Mouse (Mus musculus) ovary, postnatal 36 days (tissue): ENCODE measurements at regions not wholly inside any gene's neighbourhood (a gene's known extent, or its start where the extent isn't known, plus 50 kb on each side); places are given as distances from the start of the nearest gene placed in this dataset.

Experiments
- DNase-seq: peaks from one replicate; pipeline ENCODE4 v3.0.0; 2022; ENCODE audit warnings: low spot score, mixed read lengths

DNA sequence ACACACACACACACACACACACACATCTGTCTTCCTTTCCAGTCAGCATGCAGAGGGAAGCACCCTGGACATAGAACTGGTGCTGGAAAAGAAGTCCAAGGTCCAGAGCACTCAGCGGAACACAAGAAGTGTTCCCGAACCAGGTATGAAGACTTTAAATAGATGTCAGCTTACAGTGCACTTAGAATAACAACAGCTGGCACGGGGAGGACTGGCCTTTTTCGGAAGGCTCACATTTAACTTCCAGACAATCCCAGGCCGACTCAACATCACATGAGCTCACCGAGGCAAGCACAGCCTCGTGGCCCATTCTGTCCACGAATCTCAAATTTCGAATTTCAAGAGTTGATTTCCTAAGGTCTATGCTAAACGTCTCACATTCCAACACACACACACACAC lies 70.9 kb upstream of the Slc25a33 start:
- DNase-seq: no peak

DNA sequence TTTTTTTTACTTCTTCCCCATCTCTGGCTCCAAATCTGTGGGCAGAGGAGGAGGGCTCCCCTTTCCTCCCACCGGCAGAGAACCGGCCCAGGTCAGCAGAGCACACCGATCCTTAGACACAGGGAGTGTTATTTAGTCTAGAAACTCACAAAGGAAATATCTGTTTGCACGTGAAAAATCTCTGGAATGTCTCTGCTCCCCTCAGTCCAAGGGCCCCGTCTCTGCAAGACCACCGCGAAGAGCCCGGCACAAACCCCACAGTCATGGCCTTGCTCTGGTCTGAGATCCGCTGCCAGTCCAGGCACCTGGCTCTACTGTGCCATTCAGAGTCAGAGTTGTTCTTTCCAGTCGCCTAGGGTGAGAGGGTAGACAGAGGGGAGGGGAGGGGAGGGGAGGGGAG lies 69.7 kb upstream of the Slc25a33 start:
- no peak for DNase-seq

DNA sequence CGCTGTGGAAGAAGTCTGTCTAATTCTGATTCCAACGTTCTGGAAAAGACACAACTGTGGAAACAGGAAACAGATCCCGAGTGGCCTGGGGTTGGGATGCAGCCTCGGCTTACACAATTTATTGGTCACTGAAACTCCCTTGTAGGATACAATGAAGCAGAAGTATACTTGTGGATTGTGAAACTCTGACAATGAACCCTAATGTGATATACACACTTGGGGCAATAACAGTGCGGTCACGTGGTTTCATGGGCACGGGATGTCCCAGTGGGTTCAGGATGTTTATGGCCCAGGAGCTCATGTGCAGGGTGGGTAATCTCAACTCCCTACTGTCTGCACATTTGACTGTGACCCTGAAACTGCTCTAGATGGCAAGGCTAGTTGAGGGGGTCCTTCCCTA lies 68.8 kb upstream of the Slc25a33 start:
- no peak for DNase-seq

DNA sequence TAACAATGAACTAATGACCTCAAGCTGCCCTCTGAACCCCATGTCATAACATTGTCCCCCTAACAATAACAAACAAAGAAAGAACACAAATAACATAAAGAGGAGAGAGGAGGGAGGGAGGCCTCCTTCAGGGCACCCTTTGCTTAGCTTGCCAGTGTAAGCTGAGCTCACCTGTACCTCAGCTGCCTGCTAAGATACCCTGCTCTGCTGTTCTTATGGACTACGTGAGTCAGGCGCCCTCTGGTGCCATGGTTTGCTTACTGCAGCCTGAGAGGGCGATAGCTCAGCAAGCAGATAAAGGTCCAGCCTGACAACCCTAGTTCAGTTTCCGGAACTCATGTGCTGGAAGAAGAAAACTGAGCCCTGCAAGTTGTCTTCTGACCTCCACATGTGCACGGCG lies 67.8 kb upstream of the Slc25a33 start:
- no peak for DNase-seq

DNA sequence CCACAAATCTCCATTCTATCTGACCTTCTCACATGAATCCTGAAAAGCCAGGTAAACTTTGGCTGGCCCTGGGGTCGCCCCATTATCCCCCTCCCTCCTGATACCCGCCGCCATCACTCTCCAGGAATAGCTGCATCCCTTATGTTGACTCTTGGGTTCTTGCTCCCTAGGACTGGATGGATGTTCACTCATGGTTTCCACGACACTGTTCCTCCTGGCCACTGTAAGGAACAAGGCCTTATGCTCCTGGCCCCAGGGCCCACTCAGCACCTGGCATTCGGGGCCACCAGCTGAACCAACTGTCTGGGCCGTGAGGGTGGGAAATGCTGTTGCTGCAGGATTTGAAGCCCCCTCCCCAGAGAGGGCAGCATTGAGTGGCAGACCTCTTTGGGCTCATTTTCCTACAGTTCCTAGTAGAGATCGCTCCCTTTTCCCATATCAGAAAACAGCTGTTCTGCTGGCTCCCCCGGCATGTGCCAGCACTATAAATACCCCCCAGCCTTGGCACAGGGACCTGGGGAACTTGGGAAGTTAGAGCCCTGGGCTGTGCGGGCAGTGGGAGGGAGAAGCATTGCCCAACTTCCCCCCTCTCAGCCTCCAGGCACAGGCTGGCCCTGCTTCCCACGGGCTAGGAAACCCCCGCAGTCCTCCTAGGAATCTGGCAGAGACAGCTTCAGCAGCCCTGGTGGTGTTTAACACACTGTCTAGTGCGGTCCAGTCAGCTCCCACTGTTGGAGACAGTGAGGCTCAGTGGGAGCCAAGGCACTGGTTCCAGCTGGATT lies 66.6 kb upstream of the Slc25a33 start:
- DNase-seq: peak; percentile 63

DNA sequence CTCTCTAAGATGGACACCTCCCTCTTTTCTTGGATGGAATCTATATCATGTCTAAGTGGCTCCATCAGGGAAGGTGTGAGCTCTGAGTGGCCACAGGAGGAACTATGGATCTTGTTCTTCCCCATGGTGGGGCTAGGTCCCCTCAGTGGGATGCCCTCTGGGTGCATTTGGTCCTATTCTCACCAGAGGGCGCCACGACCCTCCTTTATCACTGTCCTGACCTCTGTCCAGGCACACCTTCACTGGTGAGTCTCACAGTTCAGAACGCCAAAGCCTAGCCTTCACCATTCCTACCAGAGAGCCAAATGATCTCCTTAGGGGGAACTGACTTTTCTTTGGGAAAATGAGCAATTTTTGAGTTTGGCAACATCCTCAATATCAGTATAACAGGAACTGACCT lies 64.6 kb upstream of the Slc25a33 start:
- DNase-seq: peak; percentile 60

DNA sequence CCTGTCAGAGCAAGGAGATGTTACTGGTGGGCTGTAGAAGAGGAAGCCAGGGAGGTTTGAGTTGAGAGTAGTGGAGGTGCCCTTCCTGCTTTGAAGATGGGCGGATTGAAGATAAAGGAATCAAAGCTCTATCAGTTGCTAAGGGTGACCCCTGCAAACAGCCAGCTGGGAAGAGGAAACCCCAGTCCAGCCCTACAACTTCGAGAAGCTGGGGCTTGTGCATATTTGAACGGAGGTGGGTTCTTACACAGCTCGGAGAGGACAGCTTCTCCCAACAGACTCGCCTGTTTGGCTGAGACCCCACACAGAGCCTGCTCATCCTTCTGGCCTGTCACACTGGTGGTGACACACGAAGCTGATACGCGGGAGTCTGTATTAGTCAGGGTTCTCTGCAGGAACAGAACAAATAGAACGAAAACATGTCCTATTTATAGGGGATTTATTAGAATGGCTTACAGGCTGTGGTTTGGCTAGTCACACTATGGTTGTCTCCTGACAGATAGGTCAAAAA lies 60.6 kb upstream of the Slc25a33 start:
- no peak for DNase-seq

DNA sequence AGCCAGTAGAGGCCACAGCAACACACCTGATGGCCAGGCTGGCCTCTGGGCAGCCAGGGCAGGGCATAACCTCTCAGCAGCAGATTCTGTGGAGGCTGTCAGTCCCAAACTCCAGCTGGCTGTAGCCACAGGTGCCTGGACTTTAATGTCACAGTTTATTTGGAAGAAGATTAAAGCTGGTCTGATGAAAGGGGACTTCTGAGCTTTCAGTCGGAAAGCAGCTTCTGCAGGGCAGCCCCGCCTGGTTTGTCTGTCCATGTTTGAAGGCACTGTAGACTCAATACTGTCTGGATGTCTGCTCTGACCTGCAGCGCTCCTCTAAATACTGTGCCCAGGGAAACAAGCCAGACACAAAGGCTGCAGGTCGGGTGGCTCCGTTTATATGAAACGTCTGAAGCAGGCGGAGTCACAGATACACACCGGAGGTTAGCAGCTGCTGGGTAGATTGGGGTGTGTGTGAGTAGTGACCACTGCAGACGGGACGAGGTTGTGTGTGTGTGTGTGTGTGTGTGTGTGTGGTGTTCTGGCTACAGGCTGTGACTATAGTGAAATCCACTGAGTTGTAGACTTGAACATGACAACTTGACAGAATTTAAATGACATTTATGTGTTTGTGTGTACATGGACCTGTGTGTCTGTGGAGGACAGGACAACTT lies 58.5 kb upstream of the Slc25a33 start:
- DNase-seq: no peak

DNA sequence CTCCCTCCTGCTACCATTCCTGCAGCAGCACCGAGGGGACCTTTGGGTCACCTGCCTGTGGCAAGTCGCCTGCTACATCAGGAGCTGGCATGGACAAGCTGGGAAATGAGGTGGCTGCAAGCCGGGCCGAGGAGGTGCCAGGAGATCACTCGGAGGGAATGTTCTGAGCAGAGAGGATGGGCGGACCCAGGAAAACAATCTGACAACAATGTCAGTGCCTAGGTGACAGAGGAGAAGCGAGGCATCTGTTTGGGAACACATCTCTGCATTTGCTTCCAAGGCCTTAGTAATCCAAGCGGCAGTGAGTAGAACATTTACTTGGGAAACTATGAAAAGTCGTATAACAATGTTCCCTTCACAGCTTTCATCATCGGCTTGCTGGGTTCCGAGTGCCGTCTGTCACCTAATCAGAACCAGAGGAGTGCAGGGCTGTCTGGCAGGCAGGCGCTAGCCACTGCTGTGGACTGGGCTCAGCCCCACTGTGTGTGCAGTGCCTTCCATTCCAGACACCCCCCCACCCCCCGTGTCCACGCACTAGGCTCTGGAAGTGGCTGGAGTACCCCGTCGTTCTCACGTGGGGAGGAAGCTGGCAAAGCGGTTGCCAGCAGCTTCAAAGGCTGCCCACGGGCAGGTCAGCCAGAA lies 56.6 kb upstream of the Slc25a33 start:
- DNase-seq: no peak

DNA sequence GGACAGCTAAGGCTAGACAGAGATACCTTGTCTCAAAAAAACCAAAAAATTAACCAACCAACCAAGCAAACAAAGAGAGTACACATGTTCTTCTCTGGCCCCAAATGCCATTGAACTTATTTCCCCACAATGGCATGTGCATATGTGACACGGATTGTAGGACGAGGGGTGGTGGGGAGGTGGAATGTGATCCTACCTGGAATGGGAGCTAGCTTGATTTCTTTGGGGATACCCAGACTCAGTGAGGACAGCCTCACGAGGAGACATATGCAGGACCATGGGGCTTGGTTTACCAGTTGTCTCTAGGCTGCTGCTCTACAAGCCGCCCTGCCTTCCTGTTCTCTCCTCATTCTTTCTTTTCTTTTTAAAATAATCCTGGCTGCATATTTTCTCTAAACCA lies 55.9 kb upstream of the Slc25a33 start:
- DNase-seq: no peak

DNA sequence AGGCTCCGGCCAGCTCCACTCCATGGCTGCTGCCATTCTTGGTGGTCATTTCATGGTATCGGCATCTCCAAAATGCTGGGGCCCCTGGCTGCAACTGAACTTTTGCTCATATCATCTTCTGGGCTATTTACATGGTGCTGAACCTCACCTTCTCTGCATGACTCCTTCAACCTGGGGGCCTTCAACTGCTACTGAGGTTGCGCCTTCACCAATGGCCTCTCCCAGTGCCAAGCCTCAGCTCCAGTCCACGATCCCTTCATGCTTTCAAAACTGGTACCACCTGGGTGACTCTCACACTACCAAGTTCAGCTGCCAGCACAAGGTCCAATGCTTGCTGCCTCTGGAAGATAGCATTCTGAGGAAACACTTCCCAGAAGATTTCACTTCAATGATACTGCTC lies 53.7 kb upstream of the Slc25a33 start:
- DNase-seq: no peak
